Mouse (Mus musculus) neutrophil, adult 5-6 weeks (primary cell): ENCODE results near the gene Grifin. TPM values are rescaled to one million over a fixed set of nuclear protein-coding genes. Genes with fewer than 3 reads are reported as not detected.

ENCODE experiments used
- ATAC-seq: fragments of 151-379, 151-347 bp; 2 replicates; pipeline ENCODE4 v1.8.0; 2017; ENCODE audit warnings: mild to moderate bottlenecking, moderate TSS enrichment; ENCODE audit not compliant: insufficient number of reproducible peaks, poor library complexity, low FRiP score, severe bottlenecking; ENCODE audit errors: extremely low read depth
- total RNA-seq: library from RNA; stranded (forward); fragments of 200-1000 nt; gene quantifications from 2 replicates; pipeline ENCODE4 v1.2.3, GENCODE M21; 2017

Gene Grifin
- total RNA-seq: 0.86 TPM in 1 of 2 replicates, not detected in the other

- no peak for ATAC-seq
These were observed at the start of gene Grifin for GRCm38 (mm10) chr5:140564896-140565295. Gene Grifin (minus strand): TSS chr5:140565071.

- ATAC-seq: no peak
These were observed 49.3 kb upstream of the Grifin start for GRCm38 (mm10) chr5:140614141-140614540.

- ATAC-seq: no peak
These were observed 47.3 kb upstream of the Grifin start for GRCm38 (mm10) chr5:140612191-140612590.

GRCm38 (mm10) chr5:140611611-140612185 lies 46.8 kb upstream of the Grifin start:
- no peak for ATAC-seq

- ATAC-seq: peak; percentile 7; the same call in 1 of the 2 replicates
These were observed 46.2 kb upstream of the Grifin start for GRCm38 (mm10) chr5:140611021-140611583.

- no peak for ATAC-seq
These were observed 45.6 kb upstream of the Grifin start for GRCm38 (mm10) chr5:140610273-140611011.

- no peak for ATAC-seq
These were observed 44.8 kb upstream of the Grifin start for GRCm38 (mm10) chr5:140609511-140610272.

- no peak for ATAC-seq
These were observed 43.8 kb upstream of the Grifin start for GRCm38 (mm10) chr5:140608634-140609015.

- ATAC-seq: no peak
These were observed 43.2 kb upstream of the Grifin start for GRCm38 (mm10) chr5:140607836-140608633.

- peak; percentile 75 for ATAC-seq
These were observed 42.3 kb upstream of the Grifin start, which contains the start of gene Lfng for GRCm38 (mm10) chr5:140607001-140607835. Gene Lfng (plus strand): TSS chr5:140607320.

- no peak for ATAC-seq
These were observed 41.5 kb upstream of the Grifin start for GRCm38 (mm10) chr5:140606386-140606785.

GRCm38 (mm10) chr5:140605228-140605627 lies 40.4 kb upstream of the Grifin start:
- ATAC-seq: no peak

- ATAC-seq: no peak
These were observed 39.5 kb upstream of the Grifin start for GRCm38 (mm10) chr5:140604386-140604785.

- ATAC-seq: no peak
These were observed 37.7 kb upstream of the Grifin start for GRCm38 (mm10) chr5:140602540-140602939.

GRCm38 (mm10) chr5:140601712-140602111 lies 36.8 kb upstream of the Grifin start:
- ATAC-seq: no peak

- no peak for ATAC-seq
These were observed 35.1 kb upstream of the Grifin start for GRCm38 (mm10) chr5:140599939-140600338.

GRCm38 (mm10) chr5:140597787-140598186 lies 32.9 kb upstream of the Grifin start:
- ATAC-seq: no peak
